Mouse (Mus musculus) adrenal gland, adult 18-20 months (tissue): ENCODE results near the gene Tbc1d4. TPM values are rescaled to one million over a fixed set of nuclear protein-coding genes. Genes with fewer than 3 reads are reported as not detected.

Experiments
- DNase-seq, 2 experiments: peaks; one replicate each; pipeline ENCODE4 v3.0.0; 2021 to 2022; ENCODE audit warnings: low spot score in 2 of 2
- long read RNA-seq, 2 experiments: library from polyadenylated mRNA; stranded (forward); transcript quantifications; one replicate each; pipeline ENCODE4 v2.0.0; 2021
- total RNA-seq, 2 experiments: library from RNA; stranded (reverse); gene quantifications; 1 replicate in 1 of 2; 2 replicates in 1 of 2; pipeline ENCODE4 v1.2.3; 2021

Gene Tbc1d4
- total RNA-seq = 10 to 100 TPM; 32.8 to 52.2 TPM
- long read RNA-seq, experiment 1, full-length matches to known transcripts = 11 of 23 reads
- long read RNA-seq, experiment 1, partial matches to known transcripts = 10 of 23 reads
- long read RNA-seq, experiment 1, other reads (novel, unspliced or antisense) = 2 of 23 reads
- long read RNA-seq, experiment 2, full-length matches to known transcripts = 37 of 103 reads
- long read RNA-seq, experiment 2, partial matches to known transcripts = 54 of 103 reads
- long read RNA-seq, experiment 2, other reads (novel, unspliced or antisense) = 12 of 103 reads

GRCm38 (mm10) chr14:101608519-101609368 is at the start of gene Tbc1d4:
Gene Tbc1d4, minus strand, starts transcription at chr14:101609191.
- peak; percentile 82 to 90 for DNase-seq

GRCm38 (mm10) chr14:101656307-101656706 is 47.3 kb upstream of the Tbc1d4 start:
- DNase-seq = no peak

- DNase-seq = no peak
Measured at GRCm38 (mm10) chr14:101654526-101654909, 45.5 kb upstream of the Tbc1d4 start.

- peak; percentile 99 for DNase-seq
Measured at GRCm38 (mm10) chr14:101653581-101654525, 44.9 kb upstream of the Tbc1d4 start, which contains the start of gene Uchl3. Gene Uchl3, plus strand, starts transcription at chr14:101653967.

DNA sequence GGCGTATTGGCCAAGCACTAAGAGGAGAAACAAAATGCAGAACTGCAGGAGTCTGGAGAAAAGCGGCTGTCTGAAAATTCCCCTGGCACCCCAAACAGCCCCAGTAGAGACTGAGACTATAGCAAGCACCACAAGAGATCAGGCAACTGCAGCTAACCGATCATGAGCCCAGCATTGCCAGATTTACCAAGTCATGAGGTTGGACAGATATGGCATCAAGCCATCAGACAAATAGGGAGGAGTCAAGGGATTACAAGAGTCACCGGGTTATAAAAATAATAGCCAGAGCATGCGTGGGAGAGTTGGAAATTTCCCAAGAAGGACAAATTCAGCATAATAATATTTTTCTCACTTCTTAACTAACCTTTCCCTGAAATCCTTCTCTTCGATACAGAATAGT is 43.6 kb upstream of the Tbc1d4 start:
- no peak for DNase-seq

DNA sequence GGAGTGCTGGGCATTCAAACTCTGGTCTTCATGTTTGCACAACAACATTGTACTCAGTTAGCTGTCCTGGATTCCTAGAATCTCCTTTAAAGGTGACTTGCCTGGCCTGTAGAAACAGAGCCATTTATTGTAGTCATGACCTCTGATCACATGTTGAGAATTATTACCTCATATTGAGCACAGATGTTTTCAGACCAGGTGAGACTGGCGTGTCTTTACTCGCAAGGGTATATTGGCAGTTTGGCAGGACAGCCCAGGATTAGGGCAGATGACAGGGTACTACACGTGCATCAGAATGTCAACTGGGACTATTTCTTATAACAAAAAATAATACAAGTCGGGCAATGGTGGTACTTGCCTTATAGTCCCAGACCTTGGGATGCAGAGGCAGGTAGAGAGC is 41.6 kb upstream of the Tbc1d4 start:
- no peak for DNase-seq

- DNase-seq = no peak
Measured at GRCm38 (mm10) chr14:101644948-101645347, 36.0 kb upstream of the Tbc1d4 start.

DNA sequence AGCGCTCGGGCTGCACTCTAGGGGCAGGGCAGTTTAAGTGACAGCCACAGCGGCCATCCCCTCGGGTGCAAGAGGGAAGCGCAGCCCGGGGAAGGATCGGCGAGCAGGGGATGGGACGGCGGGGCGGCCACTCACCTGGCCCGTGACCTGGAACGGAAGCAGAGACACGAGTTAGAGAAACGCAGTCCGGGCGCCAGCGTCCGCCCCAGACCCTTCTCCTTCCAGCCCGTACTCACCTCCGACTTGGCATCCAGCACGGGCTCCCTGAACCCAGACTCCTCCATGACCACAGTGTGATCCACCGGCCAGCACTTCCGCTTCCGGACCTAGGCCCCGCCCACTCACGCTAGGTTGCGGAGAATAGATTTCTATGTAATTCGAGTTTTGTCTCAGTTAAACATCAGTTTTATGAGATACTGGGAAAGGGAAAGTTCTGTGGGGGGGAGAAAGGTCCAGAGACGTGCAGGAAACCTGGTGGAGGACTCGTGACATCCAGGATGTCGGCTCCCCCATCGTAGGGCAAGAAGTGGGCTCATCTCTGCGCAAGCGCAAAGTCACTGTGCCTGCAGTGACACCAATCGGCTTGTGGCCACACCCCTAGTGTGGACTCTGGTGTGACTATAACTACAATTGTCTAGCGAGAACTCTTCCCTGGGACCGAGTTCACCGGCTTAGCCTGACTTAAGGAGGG is 31.3 kb upstream of the Tbc1d4 start, which contains the start of gene Commd6:
Gene Commd6, minus strand, starts transcription at position 534 of the 691 bp plus-strand sequence.
- DNase-seq = peak; percentile 82 to 84

DNA sequence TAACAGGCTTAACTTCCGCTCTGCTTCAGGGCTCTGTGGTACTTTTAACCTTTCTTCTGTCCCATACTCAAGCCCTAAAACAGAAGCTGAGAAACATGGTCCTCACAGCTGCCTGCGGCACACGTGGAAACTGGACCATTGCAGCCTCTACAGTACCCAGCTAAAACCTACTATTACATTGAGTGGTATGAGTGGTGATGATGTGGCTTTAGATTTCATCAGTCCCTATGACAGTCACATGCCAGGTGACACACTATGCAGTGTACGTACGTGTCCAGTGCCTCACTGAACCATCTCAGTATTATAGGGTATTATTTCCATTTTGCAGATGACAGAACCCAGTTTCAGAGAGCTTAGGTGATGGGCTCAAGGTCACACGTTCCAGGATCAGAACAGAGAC is 28.4 kb upstream of the Tbc1d4 start:
- no peak for DNase-seq

DNA sequence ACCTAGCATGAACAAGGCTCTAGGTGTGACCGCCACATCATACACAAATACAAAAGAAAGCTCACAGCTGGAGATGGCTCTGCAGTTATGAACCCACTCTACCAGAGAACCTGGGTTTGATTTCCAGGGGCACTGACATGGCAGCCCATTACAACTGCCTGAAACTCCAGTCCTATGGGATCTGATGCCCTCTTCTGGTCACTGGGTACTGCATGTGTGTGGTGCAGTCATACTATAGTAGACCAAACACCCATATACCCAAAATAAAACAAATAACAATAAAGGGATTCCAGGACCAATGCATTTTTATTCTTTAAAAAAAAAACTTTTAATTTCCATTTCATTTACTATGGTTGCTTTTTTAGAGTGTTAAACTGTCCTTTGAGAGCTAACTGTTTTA is 26.8 kb upstream of the Tbc1d4 start:
- no peak for DNase-seq

DNA sequence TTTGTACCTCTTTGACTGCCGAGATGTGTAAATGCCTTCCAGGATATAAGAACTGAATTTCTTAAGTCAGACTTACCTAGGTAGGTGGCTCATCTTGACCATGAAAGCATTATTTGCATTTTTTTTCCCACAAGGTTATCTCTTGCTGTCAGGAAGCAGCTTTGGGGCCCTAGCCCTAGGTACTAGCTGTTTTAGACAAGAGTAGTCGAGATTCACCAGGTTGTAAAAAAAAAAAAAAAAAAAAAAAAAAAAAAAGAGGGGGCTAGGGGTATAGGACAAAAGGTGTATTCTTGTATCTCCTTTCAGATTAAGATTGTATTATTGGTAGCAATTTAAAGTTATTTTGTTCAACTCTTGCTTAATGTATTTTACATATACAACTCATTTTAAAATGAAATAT is 21.6 kb upstream of the Tbc1d4 start:
- DNase-seq = no peak

- no peak for DNase-seq
Measured at GRCm38 (mm10) chr14:101617680-101618079, 8.7 kb upstream of the Tbc1d4 start.

- DNase-seq = no peak
Measured at GRCm38 (mm10) chr14:101616178-101616577, 7.2 kb upstream of the Tbc1d4 start.

- no peak for DNase-seq
Measured at GRCm38 (mm10) chr14:101613206-101613605, 4.2 kb upstream of the Tbc1d4 start.

- no peak for DNase-seq
Measured at GRCm38 (mm10) chr14:101610701-101611100, 1.7 kb upstream of the Tbc1d4 start.

DNA sequence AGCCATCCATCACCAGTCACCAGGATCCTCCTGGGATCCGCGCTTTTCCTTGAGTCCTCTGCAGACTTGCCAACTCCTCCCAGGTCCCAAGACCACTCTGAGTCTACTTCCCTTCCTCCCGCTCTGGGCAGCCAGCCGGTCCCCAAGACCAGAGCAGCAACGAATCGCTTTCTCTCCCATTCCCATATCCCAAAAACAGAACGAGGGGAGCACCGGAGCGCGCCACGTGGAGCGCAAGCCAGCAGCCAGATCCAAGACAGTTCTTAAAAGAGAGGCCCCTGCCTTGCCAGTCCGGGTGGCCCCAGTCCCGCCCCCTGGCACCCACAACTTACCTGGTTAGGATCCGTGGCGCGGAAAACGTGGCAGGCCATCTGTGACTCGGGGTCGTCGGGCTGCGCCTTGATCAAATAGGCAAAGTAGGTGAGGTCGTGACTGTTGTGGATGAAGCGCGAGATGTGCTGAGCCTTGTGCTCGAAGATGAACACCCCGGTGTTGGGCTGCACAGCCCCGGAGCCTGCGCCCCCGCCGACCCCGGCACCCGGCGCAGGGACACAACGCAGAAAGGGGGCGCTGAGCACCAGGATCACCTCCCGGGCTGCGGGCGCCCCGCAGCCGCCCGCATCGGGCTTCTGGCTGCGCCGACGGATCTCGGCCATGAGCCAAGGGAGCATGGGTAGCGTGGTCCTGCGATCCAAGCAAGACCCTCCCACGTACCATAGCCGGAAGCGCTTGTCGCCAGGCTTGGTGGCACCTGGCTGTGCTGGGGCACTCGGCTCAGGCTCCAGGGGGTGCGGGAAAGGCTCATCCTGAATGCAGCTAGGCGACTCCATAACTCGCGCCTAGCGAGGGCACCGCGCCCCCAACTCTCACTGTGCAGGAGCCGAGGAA is 1.1 kb downstream of the Tbc1d4 start:
- peak; percentile 42 for DNase-seq

DNA sequence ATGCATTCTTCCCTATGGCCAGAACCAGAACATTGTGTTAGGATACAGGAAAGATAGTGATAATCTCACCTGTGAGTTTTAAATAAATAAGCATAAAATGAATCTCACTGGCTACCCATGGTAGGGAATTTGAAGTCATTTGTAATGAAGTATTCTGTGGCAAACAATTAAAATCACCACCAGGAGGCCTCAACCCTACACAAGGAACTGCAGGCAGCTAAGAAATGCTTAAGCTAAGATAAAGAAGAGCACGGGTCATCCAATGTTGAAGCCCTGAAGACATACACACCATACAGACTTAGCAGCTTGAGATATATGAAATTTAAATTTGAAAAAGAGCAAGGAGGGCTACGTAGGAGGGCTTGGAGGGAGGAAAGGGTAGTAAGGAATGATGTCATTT is 3.1 kb downstream of the Tbc1d4 start:
- DNase-seq = no peak

- no peak for DNase-seq
Measured at GRCm38 (mm10) chr14:101602851-101603250, 6.1 kb downstream of the Tbc1d4 start.

DNA sequence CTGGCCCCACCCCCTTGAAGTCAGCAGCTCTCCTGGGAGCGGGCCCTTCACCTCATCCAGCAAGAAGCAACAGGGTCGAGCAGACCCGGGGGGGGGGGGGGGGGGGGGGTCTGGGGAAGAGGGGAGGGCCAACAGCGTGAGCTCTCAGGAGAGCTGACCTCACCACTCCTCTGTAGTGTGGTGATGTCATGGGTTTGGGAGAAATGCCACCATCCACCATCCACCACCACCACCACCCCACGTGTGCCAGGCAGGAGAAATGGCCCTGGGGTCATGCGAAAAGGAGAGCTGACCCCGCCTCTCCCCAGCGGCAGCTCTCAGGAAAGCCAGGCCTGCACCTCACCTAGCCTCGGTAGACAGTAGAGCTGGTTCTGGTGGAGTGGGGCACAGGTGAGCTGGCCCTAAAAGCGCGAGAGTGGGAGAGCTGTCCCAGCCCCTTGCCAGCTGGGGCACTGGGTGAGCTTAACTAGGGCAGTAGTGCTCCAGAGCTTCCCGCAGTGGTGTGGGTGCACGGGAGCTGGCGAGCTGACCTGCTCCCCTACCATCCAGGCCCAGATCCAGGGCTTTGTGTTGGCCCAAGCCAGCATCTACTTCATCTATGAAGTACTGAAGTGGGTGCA is 11.8 kb downstream of the Tbc1d4 start:
- no peak for DNase-seq
